Mouse (Mus musculus) erythroblast, embryonic 14.5 days (primary cell): ENCODE data around the gene D930048N14Rik.

Experiments
- GATA1 ChIP-seq: IDR thresholded peaks from 2 replicates; pipeline ENCODE4 v1.6.1; 2012; ENCODE audit warnings: low read length, inconsistent platforms, mixed read lengths
- TAL1 ChIP-seq: IDR thresholded peaks from 3 replicates; pipeline ENCODE4 v1.6.1; 2012; ENCODE audit warnings: low read length, inconsistent platforms, mixed read lengths

DNA sequence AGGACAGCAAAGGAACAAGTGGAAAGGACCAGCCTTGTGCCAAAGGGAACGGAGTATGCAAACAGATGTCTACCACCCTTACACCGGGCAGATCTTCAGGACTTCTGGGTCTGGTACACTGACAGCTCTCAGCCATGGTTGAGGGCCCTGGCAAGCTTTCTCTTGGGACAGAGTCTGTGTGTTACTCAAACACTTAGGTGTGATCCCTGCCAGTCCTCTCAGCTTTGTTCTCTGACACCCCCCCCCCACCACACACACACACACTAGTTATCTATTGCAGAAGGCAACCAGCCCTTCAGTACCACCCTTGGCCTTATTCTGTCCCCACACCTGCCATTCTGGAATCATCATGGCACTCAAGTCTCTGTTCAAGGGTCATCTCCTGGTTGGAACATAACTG, 29.0 kb upstream of the D930048N14Rik start:
- TF ChIP-seq TAL1 (no peak), GATA1 (no peak)
